In genomic region chr15:81131152-81131551, GRCm38 (mm10) we compare ENCODE assay signal across 18 mouse cellular contexts. TPM values are rescaled to one million over a fixed set of nuclear protein-coding genes. Genes with fewer than 3 reads are reported as not detected.
DNase-seq lines count a peak whose midpoint lies in the region; ATAC-seq and TF ChIP-seq lines count a peak whose summit lies in the region.
"Had no signal": no experiment of that assay in that cellular context is flagged by ENCODE, and none has a peak within 500 bp of the region (broad histone marks: within the 10 kb centered on the region; RNA-seq: fewer than 3 reads in every experiment).

No protein-coding gene starts in this region.

- H3K4me2 ChIP-seq in hindbrain, postnatal 0 days (ENCODE audit: low read depth, low read length): no peak overlapping the region
- H3K4me2 ChIP-seq in liver, postnatal 0 days (ENCODE audit: low read depth, low read length): no peak overlapping the region
- H3K4me2 ChIP-seq: forebrain, embryonic 13.5 days; hindbrain, embryonic 13.5 days had no signal

- peak; percentile 10 for DNase-seq in thymus, adult 2 months
- DNase-seq in thymus, adult 18-20 months: no peak
- DNase-seq in CD4-positive, CD25-positive, alpha-beta regulatory T cell, adult 2 months (ENCODE audit: low read depth, low spot score): peak; percentile 53
- peak; percentile 28 to 38 for DNase-seq in CD8-positive naive resting alpha-beta T cell, adult 2 months (ENCODE audit: low read depth in 2 of 2, low spot score in 2 of 2)
- DNase-seq in naive thymus-derived CD4-positive, alpha-beta T cell, adult 2 months (ENCODE audit: low read depth): peak; percentile 72
- DNase-seq in hindbrain, postnatal 0 days (ENCODE audit: low spot score): no peak
- DNase-seq in liver, postnatal 0 days: no peak
- DNase-seq: adrenal gland, postnatal 10 days; cerebellum, adult 11-12 months; cerebellum, adult 9-10 months; cerebellum, postnatal 36 days; forebrain, postnatal 0 days; gastrocnemius, postnatal 14 days; heart, postnatal 10 days had no signal

- no peak for TF ChIP-seq POLR2A in thymus, adult 2 months (IDR thresholded peaks at IDR 0.05; ENCODE audit: control insufficient read depth, extremely low read depth, insufficient read depth, low read length, poor library complexity)

- no peak for TF ChIP-seq CTCF in thymus, adult 2 months (IDR thresholded peaks at IDR 0.05; ENCODE audit: borderline replicate concordance, control insufficient read depth, extremely low read depth, insufficient read depth, low read length, poor library complexity)
- TF ChIP-seq CTCF in hindbrain, postnatal 0 days (IDR thresholded peaks at IDR 0.05; ENCODE audit: low read depth): no peak
- no peak for TF ChIP-seq CTCF in liver, postnatal 0 days (IDR thresholded peaks at IDR 0.05; ENCODE audit: low read depth)

- peaks cover 9% of the 10 kb centered on the region for H3K4me1 ChIP-seq in thymus, adult 2 months (replicated peaks; ENCODE audit: control insufficient read depth, insufficient read depth, low read length)
- H3K4me1 ChIP-seq in hindbrain, postnatal 0 days (ENCODE audit: insufficient read depth, low read length): no peaks in the 10 kb centered on the region
- H3K4me1 ChIP-seq in liver, postnatal 0 days (ENCODE audit: insufficient read depth): peaks cover 2% of the 10 kb centered on the region; the same call in 1 of the 2 replicates

- no peaks in the 10 kb centered on the region for H3K9me3 ChIP-seq in hindbrain, postnatal 0 days (ENCODE audit: low read length)
- no peaks in the 10 kb centered on the region for H3K9me3 ChIP-seq in liver, postnatal 0 days (ENCODE audit: low read length)
- H3K9me3 ChIP-seq: embryonic facial prominence, embryonic 13.5 days; forebrain, embryonic 13.5 days; hindbrain, embryonic 13.5 days had no signal

- no peak overlapping the region for H3K4me3 ChIP-seq in thymus, adult 2 months (ENCODE audit: control insufficient read depth, insufficient read depth, low read length)
- H3K4me3 ChIP-seq in hindbrain, postnatal 0 days (ENCODE audit: low read length): no peak overlapping the region
- no peak overlapping the region for H3K4me3 ChIP-seq in liver, postnatal 0 days (ENCODE audit: low read depth, low read length)
- H3K4me3 ChIP-seq: embryonic facial prominence, embryonic 13.5 days; forebrain, embryonic 13.5 days; hindbrain, embryonic 13.5 days had no signal

- TF ChIP-seq EP300 in liver, postnatal 0 days (IDR thresholded peaks at IDR 0.05; ENCODE audit: low read depth): no peak

- WGBS in thymus, adult 2 months: 67% methylated on average over 5 of the region's 5 CpGs
- WGBS in hindbrain, postnatal 0 days: 94% methylated on average over 5 of the region's 5 CpGs
- 79% methylated on average over 5 of the region's 5 CpGs for WGBS in liver, postnatal 0 days (ENCODE audit: insufficient replicate concordance)

- H3K9ac ChIP-seq in hindbrain, postnatal 0 days (replicated peaks; ENCODE audit: low read length): no peak overlapping the region
- H3K9ac ChIP-seq in liver, postnatal 0 days (replicated peaks): no peak overlapping the region
- H3K9ac ChIP-seq: embryonic facial prominence, embryonic 13.5 days; forebrain, embryonic 13.5 days; forebrain, postnatal 0 days; hindbrain, embryonic 13.5 days had no signal

- no peaks in the 10 kb centered on the region for H3K27me3 ChIP-seq in thymus, adult 2 months (ENCODE audit: control insufficient read depth, insufficient read depth, low read length)
- no peaks in the 10 kb centered on the region for H3K27me3 ChIP-seq in hindbrain, postnatal 0 days (ENCODE audit: insufficient read depth, low read length)
- H3K27me3 ChIP-seq in liver, postnatal 0 days (ENCODE audit: insufficient read depth, low read length): no peaks in the 10 kb centered on the region
- H3K27me3 ChIP-seq: embryonic facial prominence, embryonic 13.5 days; forebrain, embryonic 13.5 days; hindbrain, embryonic 13.5 days had no signal

- H3K27ac ChIP-seq in thymus, adult 2 months (ENCODE audit: control insufficient read depth, insufficient read depth, low read length): no peak overlapping the region; the same call in 1 of the 2 replicates
- no peak overlapping the region for H3K27ac ChIP-seq in hindbrain, postnatal 0 days
- H3K27ac ChIP-seq in liver, postnatal 0 days (ENCODE audit: low read depth): no peak overlapping the region
- H3K27ac ChIP-seq: forebrain, embryonic 13.5 days; hindbrain, embryonic 13.5 days had no signal

- no peak for ATAC-seq in hindbrain, postnatal 0 days
- no peak for ATAC-seq in liver, postnatal 0 days
- ATAC-seq: forebrain, embryonic 13.5 days; forebrain, postnatal 0 days; intestine, embryonic 16.5 days had no signal

- no peaks in the 10 kb centered on the region for H3K36me3 ChIP-seq in thymus, adult 2 months (ENCODE audit: control insufficient read depth, insufficient read depth, low read length)
- H3K36me3 ChIP-seq in hindbrain, postnatal 0 days (ENCODE audit: insufficient read depth, low read length): no peaks in the 10 kb centered on the region
- H3K36me3 ChIP-seq in liver, postnatal 0 days (replicated peaks; ENCODE audit: insufficient read depth, low read length): no peaks in the 10 kb centered on the region
- H3K36me3 ChIP-seq: embryonic facial prominence, embryonic 13.5 days; hindbrain, embryonic 13.5 days had no signal

RNA-seq across cellular contexts. Expression of gene Mrtfa, which starts 59.4 kb away (rescaled TPM):
- 114 and 127 TPM in 2 replicates for polyA plus RNA-seq in thymus, adult 2 months (2012; rRNA removed)
- 32.1 and 54.8 TPM in 2 replicates for total RNA-seq in hindbrain, postnatal 0 days (2014; rRNA removed)
- 19.3 and 22.6 TPM in 2 replicates for polyA plus RNA-seq in hindbrain, postnatal 0 days (2015; fragmentation: Nextera tagmentation; extraction: Ambion mirVana)
- 4.3 and 4.5 TPM in 2 replicates for polyA plus RNA-seq in liver, postnatal 0 days (2015; fragmentation: Nextera tagmentation; extraction: Ambion mirVana)

Comparison
In these comparisons a context has a peak if more than half of its experiments do, and no peak if none do; other contexts are left out.
1. DNase-seq: peak in thymus, adult 2 months (single experiment), CD4-positive, CD25-positive, alpha-beta regulatory T cell, adult 2 months (single experiment), CD8-positive naive resting alpha-beta T cell, adult 2 months (2 of 2) and naive thymus-derived CD4-positive, alpha-beta T cell, adult 2 months (single experiment); none in thymus, adult 18-20 months (0 of 2), hindbrain, postnatal 0 days (single experiment) and liver, postnatal 0 days (single experiment).